Mouse (Mus musculus) lung, adult 2 months (tissue): ENCODE measurements at regions not wholly inside any gene's neighbourhood (a gene's known extent, or its start where the extent isn't known, plus 50 kb on each side); places are given as distances from the start of the nearest gene placed in this dataset.

Experiments
- CTCF ChIP-seq: fragments of 200-500 bp; IDR thresholded peaks from 2 replicates; pipeline ENCODE4 v1.5.1; 2011; ENCODE audit warnings: mild to moderate bottlenecking, low read length, control low read depth; ENCODE audit not compliant: insufficient read depth
- POLR2A ChIP-seq: fragments of 200-500 bp; IDR thresholded peaks from 2 replicates; pipeline ENCODE4 v1.6.1; 2011; ENCODE audit warnings: low read depth, mild to moderate bottlenecking, control low read depth, low read length, borderline replicate concordance; ENCODE audit errors: extremely low read depth

DNA sequence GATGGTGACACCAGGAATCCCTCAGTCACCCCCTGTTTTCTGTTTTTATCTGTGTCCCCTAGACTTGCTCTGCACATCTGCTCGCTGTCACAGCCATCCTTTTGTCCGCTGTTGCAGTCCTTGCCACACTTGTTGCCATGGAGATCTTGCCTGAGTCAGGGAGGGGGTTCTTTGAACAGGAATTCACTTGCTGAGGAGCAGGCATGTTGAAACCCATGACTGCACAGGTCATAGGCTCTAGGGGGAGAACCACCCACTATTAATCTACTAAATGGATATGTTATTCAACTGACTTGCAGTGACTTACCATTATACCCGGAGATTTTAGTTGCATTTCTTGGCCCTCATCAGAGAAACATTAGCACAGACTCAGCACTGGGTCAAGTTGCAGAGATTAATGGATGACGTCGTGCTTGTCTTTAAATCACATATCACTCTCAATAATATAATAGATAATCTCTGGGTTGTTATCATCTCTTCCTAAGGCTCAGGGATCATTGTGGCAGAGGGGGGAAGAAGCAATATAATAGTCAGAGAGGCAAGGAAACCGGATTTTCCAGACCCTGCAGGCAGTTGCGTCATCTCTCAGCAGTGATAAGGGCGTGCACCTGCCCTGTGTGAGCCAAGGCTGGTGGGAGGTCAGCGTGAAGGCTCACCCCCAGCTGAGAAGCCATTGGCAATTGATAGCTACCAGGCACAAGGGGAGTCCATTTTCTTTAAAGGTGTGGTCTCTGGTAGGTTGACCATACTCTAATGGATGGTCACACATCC, 95.9 kb upstream of the Serp2 start:
- no peak for TF ChIP-seq POLR2A
- no peak for TF ChIP-seq CTCF
